Mouse (Mus musculus): ENCODE results near the gene Pdzd3.

The Pdzd3 gene

GRCm38 (mm10) chr9:44200458-44200857 is 50.8 kb downstream of the Pdzd3 start:
- no peak for DNase-seq (ENCODE audit: low spot score in 2 of 2)

GRCm38 (mm10) chr9:44199580-44199979 is 51.7 kb downstream of the Pdzd3 start:
- DNase-seq (ENCODE audit: low spot score in 2 of 2), result no peak

GRCm38 (mm10) chr9:44199166-44199565 is 52.1 kb downstream of the Pdzd3 start:
- DNase-seq (ENCODE audit: low spot score in 2 of 2), result no peak
